Mouse (Mus musculus) ES-E14 (cell line): Measurements from ENCODE around the gene Mipol1. TPM values are rescaled to one million over a fixed set of nuclear protein-coding genes. Genes with fewer than 3 reads are reported as not detected.

ENCODE experiments used
- DNase-seq: peaks from one replicate; pipeline ENCODE4 v3.0.0-alpha.2; 2013; ENCODE audit warnings: low read depth, low spot score
- H3K27ac ChIP-seq: 2 replicates; pipeline ENCODE4 v1.5.1; 2012; ENCODE audit warnings: low read depth, mild to moderate bottlenecking, low read length, moderate library complexity, mixed read lengths; ENCODE audit not compliant: poor library complexity, insufficient read depth, severe bottlenecking
- H3K36me3 ChIP-seq: 2 replicates; pipeline ENCODE4 v1.6.1; 2012; ENCODE audit warnings: mild to moderate bottlenecking, low read length, moderate library complexity, mixed read lengths; ENCODE audit not compliant: control insufficient read depth, poor library complexity, insufficient read depth, severe bottlenecking
- H3K4me1 ChIP-seq, 2 experiments: fragments of 150-350 bp in 1 of 2; sonication (generic) in 1 of 2; 2 replicates each; pipeline ENCODE4 v1.6.1; 2012; ENCODE audit warnings: low read length in 2 of 2, mild to moderate bottlenecking in 1 of 2, mixed read lengths in 1 of 2; ENCODE audit not compliant: control insufficient read depth in 2 of 2, insufficient read depth in 2 of 2, poor library complexity in 1 of 2
- H3K4me3 ChIP-seq, 2 experiments: fragments of 150-350 bp in 1 of 2; sonication (generic) in 1 of 2; 2 replicates each; pipeline ENCODE4 v1.5.1; 2012; ENCODE audit warnings: low read length in 2 of 2, low read depth in 1 of 2, mild to moderate bottlenecking in 1 of 2, mixed read lengths in 1 of 2; ENCODE audit not compliant: insufficient read depth in 1 of 2, poor library complexity in 1 of 2, severe bottlenecking in 1 of 2
- H3K9ac ChIP-seq: 2 replicates; pipeline ENCODE4 v1.6.1; 2012; ENCODE audit warnings: low read depth, mild to moderate bottlenecking, low read length, mixed read lengths; ENCODE audit not compliant: poor library complexity, insufficient read depth, severe bottlenecking
- H3K9me3 ChIP-seq: fragments of 150-350 bp; sonication (generic); 2 replicates; pipeline ENCODE4 v1.6.1; 2012; ENCODE audit warnings: low read depth, mild to moderate bottlenecking, low read length; ENCODE audit not compliant: control insufficient read depth, insufficient read depth
- CHD2 ChIP-seq: IDR thresholded peaks from 2 replicates; pipeline ENCODE4 v1.6.1; 2014; ENCODE audit warnings: mild to moderate bottlenecking, low read depth, low read length, inconsistent platforms
- HCFC1 ChIP-seq: IDR thresholded peaks from 2 replicates; pipeline ENCODE4 v1.6.1; 2012; ENCODE audit warnings: low read length, inconsistent platforms, borderline replicate concordance; ENCODE audit not compliant: insufficient read depth
- MAFK ChIP-seq: IDR thresholded peaks from 2 replicates; pipeline ENCODE4 v1.6.1; 2014; ENCODE audit warnings: mild to moderate bottlenecking, low read depth, low read length, inconsistent platforms; ENCODE audit not compliant: insufficient read depth
- ZC3H11A ChIP-seq: IDR thresholded peaks from 2 replicates; pipeline ENCODE4 v1.6.1; 2012; ENCODE audit warnings: low read depth, mild to moderate bottlenecking, inconsistent platforms, low read length, borderline replicate concordance
- ZNF384 ChIP-seq: IDR thresholded peaks from 2 replicates; pipeline ENCODE4 v1.6.1; 2012; ENCODE audit warnings: low read depth, low read length, inconsistent platforms
- in situ Hi-C, 2 experiments: fragments of 600-800 bp; cut with MboI; formaldehyde crosslinking; loops; one replicate each; pipeline ENCODE4 v1.15.1; 2025; ENCODE audit warnings: low sequenced_read_pairs in 2 of 2, inconsistent platforms in 1 of 2; ENCODE audit not compliant: unreplicated experiment in 2 of 2
- total RNA-seq: library from RNA; depleted of rRNA; stranded (reverse); fragments of 300-350 nt; gene quantifications from 2 replicates; pipeline ENCODE4 v1.2.3, GENCODE M21; 2012

The Mipol1 gene
- total RNA-seq, 1 experiment = 8.2 TPM

- in situ Hi-C loops = no loop called here
- H3K9ac ChIP-seq = no peak overlapping the region
- H3K27ac ChIP-seq = no peak overlapping the region
- DNase-seq = no peak
- H3K36me3 ChIP-seq = no peaks in the 10 kb centered on the region
- H3K4me3 ChIP-seq = no peak overlapping the region
- no peaks in the 10 kb centered on the region for H3K9me3 ChIP-seq
- no peak for TF ChIP-seq CHD2
- TF ChIP-seq ZC3H11A = no peak
- no peak for TF ChIP-seq HCFC1
- TF ChIP-seq MAFK = no peak
- no peak for TF ChIP-seq ZNF384
- no peaks in the 10 kb centered on the region for H3K4me1 ChIP-seq
Observed at GRCm38 (mm10) chr12:57496347-57497119, 266.3 kb downstream of the Mipol1 start.

GRCm38 (mm10) chr12:57500246-57500645, 270.0 kb downstream of the Mipol1 start:
- no peaks in the 10 kb centered on the region for H3K9me3 ChIP-seq
- peaks cover 0 to 2% of the 10 kb centered on the region in 2 experiments; a peak in 1 of 4 replicates for H3K4me1 ChIP-seq
- H3K9ac ChIP-seq = no peak overlapping the region
- no peaks in the 10 kb centered on the region for H3K36me3 ChIP-seq
- TF ChIP-seq ZC3H11A = no peak
- TF ChIP-seq HCFC1 = no peak
- TF ChIP-seq ZNF384 = no peak
- no peak for TF ChIP-seq MAFK
- TF ChIP-seq CHD2 = no peak
- DNase-seq = no peak
- H3K4me3 ChIP-seq = no peak overlapping the region
- H3K27ac ChIP-seq = no peak overlapping the region
- in situ Hi-C loops = no loop called here

GRCm38 (mm10) chr12:57505329-57505728, 275.1 kb downstream of the Mipol1 start:
- peaks cover 0 to 2% of the 10 kb centered on the region in 2 experiments; a peak in 1 of 4 replicates for H3K4me1 ChIP-seq
- H3K27ac ChIP-seq = no peak overlapping the region
- TF ChIP-seq MAFK = no peak
- no peak for TF ChIP-seq ZC3H11A
- no peak for TF ChIP-seq ZNF384
- no peak for TF ChIP-seq HCFC1
- TF ChIP-seq CHD2 = no peak
- H3K36me3 ChIP-seq = no peaks in the 10 kb centered on the region
- DNase-seq = no peak
- in situ Hi-C loops = no loop called here
- no peaks in the 10 kb centered on the region for H3K9me3 ChIP-seq
- no peak overlapping the region; the same call in 1 of the 2 replicates for H3K9ac ChIP-seq
- peak overlapping the region in 1 of 2 experiments; percentile 46; a peak in 1 of 4 replicates for H3K4me3 ChIP-seq

- Histone ChIP-seq H3K27ac (no peak overlapping the region), H3K4me3 (no peak overlapping the region), H3K36me3 (no peaks in the 10 kb centered on the region), H3K9me3 (no peaks in the 10 kb centered on the region), H3K9ac (no peak overlapping the region), H3K4me1 (peaks cover 0 to 2% of the 10 kb centered on the region in 2 experiments; a peak in 1 of 4 replicates)
- TF ChIP-seq ZNF384 = no peak
- no peak for TF ChIP-seq ZC3H11A
- no peak for TF ChIP-seq CHD2
- TF ChIP-seq HCFC1 = no peak
- no peak for TF ChIP-seq MAFK
- no peak for DNase-seq
- in situ Hi-C loops = no loop called here
Observed at GRCm38 (mm10) chr12:57508938-57509337, 278.7 kb downstream of the Mipol1 start.
